Mouse (Mus musculus): Measurements from ENCODE around the gene Ckap5. TPM values are rescaled to one million over a fixed set of nuclear protein-coding genes. Genes with fewer than 3 reads are reported as not detected.
A peak's percentile ranks its signal among the peaks of the same experiment; 100 is the strongest.

Gene Ckap5
- polyA plus RNA-seq, 1 experiment from 2014 or later = 96.3 TPM

DNA sequence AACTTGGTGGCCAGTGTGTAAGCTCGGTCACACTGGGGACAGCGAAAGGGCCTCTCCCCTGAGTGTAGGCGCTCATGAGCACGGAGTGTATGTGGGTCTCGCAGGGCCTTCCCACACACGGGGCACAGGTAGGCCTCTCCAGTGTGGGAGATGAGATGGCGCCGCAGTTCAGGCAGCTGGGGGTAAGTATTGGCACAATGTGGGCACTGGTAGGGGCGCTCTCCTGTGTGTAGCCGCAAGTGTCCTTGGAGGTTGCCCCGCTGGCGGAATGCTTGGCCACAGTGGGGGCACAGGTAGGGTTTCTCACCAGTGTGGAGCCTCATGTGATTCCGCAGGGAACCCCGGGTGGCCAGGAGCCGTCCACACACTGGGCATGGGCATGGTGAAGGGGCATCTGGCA is 118.8 kb downstream of the Ckap5 start:
- Histone ChIP-seq H3K4me1 (ENCODE audit: insufficient read depth) (peaks cover 4% of the 10 kb centered on the region; the same call in 1 of the 2 replicates), H3K9me3 (ENCODE audit: low read depth, low read length) (no peaks in the 10 kb centered on the region), H3K4me3 (ENCODE audit: low read depth, low read length) (no peak overlapping the region), H3K27ac (ENCODE audit: low read depth) (no peak overlapping the region), H3K9ac (no peak overlapping the region), H3K27me3 (ENCODE audit: insufficient read depth, low read length) (no peaks in the 10 kb centered on the region), H3K4me2 (no peak overlapping the region), H3K36me3 (ENCODE audit: insufficient read depth) (peaks cover 58% of the 10 kb centered on the region)
- ATAC-seq (ENCODE audit: insufficient read depth) (no peak), DNase-seq (no peak)
- WGBS = 95% methylated on average over 15 of the region's 15 CpGs
- no peak for TF ChIP-seq CTCF (IDR thresholded peaks at IDR 0.05; ENCODE audit: low read depth)

DNA sequence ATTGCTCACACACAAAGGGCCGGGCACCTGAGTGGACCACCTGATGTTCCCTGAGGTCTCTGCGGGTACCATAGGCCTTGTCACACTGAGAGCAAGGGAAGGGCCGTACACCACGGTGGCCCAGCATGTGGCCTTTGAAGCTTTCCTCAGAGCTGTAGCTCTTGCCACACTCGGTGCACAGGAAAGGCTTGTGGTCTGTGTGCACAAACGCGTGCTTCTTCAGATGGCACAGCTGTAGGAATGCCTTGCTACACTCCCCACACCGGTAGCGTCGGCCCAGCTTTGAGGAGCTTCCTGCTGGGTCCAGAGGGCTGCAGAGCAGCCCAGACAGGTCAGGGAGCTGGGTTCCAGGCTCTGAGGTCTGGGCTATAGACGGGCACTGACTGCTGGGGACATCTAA is 119.2 kb downstream of the Ckap5 start:
- Histone ChIP-seq H3K4me1 (ENCODE audit: insufficient read depth) (peaks cover 4% of the 10 kb centered on the region; the same call in 1 of the 2 replicates), H3K36me3 (ENCODE audit: insufficient read depth) (peaks cover 58% of the 10 kb centered on the region), H3K4me2 (no peak overlapping the region), H3K27ac (ENCODE audit: low read depth) (no peak overlapping the region), H3K4me3 (ENCODE audit: low read depth, low read length) (no peak overlapping the region), H3K9me3 (ENCODE audit: low read depth, low read length) (no peaks in the 10 kb centered on the region), H3K27me3 (ENCODE audit: insufficient read depth, low read length) (no peaks in the 10 kb centered on the region), H3K9ac (no peak overlapping the region)
- no peak for TF ChIP-seq CTCF (IDR thresholded peaks at IDR 0.05; ENCODE audit: low read depth)
- 91% methylated on average over 11 of the region's 11 CpGs for WGBS
- ATAC-seq (ENCODE audit: insufficient read depth) (no peak), DNase-seq (no peak)

DNA sequence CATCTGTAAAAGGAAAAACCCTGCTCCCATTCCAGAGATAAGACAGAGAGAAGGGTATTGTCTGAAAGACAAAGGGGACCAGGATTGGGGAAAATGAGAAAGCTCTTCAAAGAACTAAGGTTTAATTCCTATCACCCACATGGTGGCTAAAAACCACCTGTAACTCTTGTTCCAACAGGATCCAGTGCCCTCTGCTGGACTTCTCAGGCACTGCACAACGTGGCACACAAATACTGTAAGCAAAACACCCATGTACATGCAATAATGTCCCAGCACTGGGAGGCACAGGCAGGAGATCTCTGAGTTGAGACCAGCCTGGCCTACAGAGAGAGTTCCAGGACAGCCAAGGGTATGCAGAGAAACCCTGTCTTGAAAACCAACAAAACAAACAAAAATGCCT is 120.2 kb downstream of the Ckap5 start:
- Histone ChIP-seq H3K9ac (no peak overlapping the region), H3K36me3 (ENCODE audit: insufficient read depth) (peaks cover 59% of the 10 kb centered on the region), H3K4me2 (no peak overlapping the region), H3K27me3 (ENCODE audit: insufficient read depth, low read length) (no peaks in the 10 kb centered on the region), H3K4me1 (ENCODE audit: insufficient read depth) (peaks cover 4% of the 10 kb centered on the region; the same call in 1 of the 2 replicates), H3K4me3 (ENCODE audit: low read depth, low read length) (no peak overlapping the region), H3K9me3 (ENCODE audit: low read depth, low read length) (no peaks in the 10 kb centered on the region), H3K27ac (ENCODE audit: low read depth) (no peak overlapping the region)
- TF ChIP-seq CTCF (IDR thresholded peaks at IDR 0.05; ENCODE audit: low read depth) = peak; percentile 74
- WGBS = 29% methylated on average over 1 of the region's 1 CpGs
- ATAC-seq (ENCODE audit: insufficient read depth) (no peak), DNase-seq (peak; percentile 78)

DNA sequence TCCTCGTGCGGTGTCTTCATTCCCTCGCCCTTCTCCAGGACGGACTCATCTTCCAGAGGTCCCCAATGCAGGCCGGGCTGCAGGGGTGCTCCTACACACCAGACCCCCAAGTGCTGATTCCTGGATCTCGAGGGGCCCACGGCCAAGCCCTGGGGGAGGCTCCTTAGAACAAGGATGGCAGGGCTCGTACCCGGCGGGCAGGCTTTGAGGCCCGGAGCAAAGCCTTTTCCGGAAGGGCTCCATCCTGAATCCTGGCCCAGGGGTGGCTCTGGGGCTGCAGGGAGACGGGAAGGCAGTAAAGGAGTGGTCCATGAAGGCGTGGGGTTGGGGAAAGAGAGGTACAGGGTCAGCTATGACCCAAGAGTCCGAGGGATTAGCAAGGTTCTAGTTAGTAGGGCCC is 122.6 kb downstream of the Ckap5 start:
- WGBS = 2% methylated on average over 15 of the region's 15 CpGs
- H3K9me3 ChIP-seq (ENCODE audit: low read depth, low read length) = no peaks in the 10 kb centered on the region
- peaks cover 57% of the 10 kb centered on the region for H3K36me3 ChIP-seq (ENCODE audit: insufficient read depth)
- no peak for ATAC-seq (ENCODE audit: insufficient read depth)
- no peak for TF ChIP-seq CTCF (IDR thresholded peaks at IDR 0.05; ENCODE audit: low read depth)
- peaks cover 4% of the 10 kb centered on the region; the same call in 1 of the 2 replicates for H3K4me1 ChIP-seq (ENCODE audit: insufficient read depth)
- peak overlapping the region; percentile 92; the same call in 1 of the 2 replicates for H3K27ac ChIP-seq (ENCODE audit: low read depth)
- H3K4me3 ChIP-seq (ENCODE audit: low read depth, low read length) = peak overlapping the region; percentile 66
- peak overlapping the region; percentile 71 for H3K9ac ChIP-seq
- peak overlapping the region; percentile 99 for H3K4me2 ChIP-seq
- DNase-seq = no peak
- H3K27me3 ChIP-seq (ENCODE audit: insufficient read depth, low read length) = no peaks in the 10 kb centered on the region

DNA sequence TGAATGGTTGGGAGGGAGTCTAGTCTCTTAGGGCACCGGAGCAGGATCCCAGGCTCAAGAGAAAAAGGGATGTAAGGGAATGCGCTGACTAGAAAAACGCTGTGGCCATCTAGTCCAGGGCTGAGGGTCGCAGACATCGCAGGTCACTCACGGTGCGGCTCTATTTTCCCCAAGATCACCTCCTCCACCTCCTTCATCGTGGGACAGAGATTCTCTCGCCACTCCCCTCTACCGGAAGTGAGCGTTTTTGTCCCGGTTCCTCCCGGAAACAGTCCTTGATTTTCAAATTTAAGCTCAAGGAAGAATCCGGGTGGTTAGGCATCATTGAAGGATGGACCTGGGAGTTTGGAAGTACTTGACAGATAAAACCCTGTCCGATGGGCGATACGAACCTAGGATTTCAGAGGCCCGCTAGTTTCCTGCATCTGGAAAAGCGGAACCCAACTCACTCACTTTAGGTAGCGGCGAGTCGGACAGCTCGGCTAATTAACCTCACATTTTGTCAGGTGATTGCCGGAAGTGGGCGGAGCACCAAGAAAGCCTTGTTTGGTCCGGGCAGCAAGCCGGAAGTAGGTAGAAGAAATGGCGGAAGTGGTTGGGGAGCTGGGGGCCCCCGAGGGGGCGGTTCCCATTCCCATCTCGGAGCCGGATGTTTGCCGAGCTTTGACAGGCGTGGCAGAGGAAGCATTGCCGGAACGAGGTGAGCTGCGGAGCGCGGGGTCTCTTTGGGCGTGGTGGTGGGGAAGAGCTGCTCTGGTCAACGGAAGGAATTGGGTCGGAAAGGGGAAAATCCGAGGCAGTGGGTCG is 123.2 kb downstream of the Ckap5 start, which contains the start of the genes Zfp408 and Arhgap1:
Gene Zfp408, minus strand, starts transcription at position 239 of the 807 bp plus-strand sequence.
Gene Arhgap1, plus strand, starts transcription at position 308 of the 807 bp plus-strand sequence.
- Histone ChIP-seq H3K9ac (peak within 1 kb of the TSS; percentile 71), H3K4me1 (ENCODE audit: insufficient read depth) (peaks cover 4% of the 10 kb centered on the region; the same call in 1 of the 2 replicates), H3K36me3 (ENCODE audit: insufficient read depth) (peaks cover 57% of the 10 kb centered on the region), H3K4me3 (ENCODE audit: low read depth, low read length) (peak within 1 kb of the TSS; percentile 66), H3K27me3 (ENCODE audit: insufficient read depth, low read length) (no peaks in the 10 kb centered on the region), H3K9me3 (ENCODE audit: low read depth, low read length) (no peaks in the 10 kb centered on the region), H3K4me2 (peak within 1 kb of the TSS; percentile 99), H3K27ac (ENCODE audit: low read depth) (peak within 1 kb of the TSS; percentile 92)
- WGBS = 0% methylated on average over 44 of the region's 44 CpGs
- TF ChIP-seq CTCF (IDR thresholded peaks at IDR 0.05; ENCODE audit: low read depth) = no peak
- DNase-seq (peak; percentile 99), ATAC-seq (ENCODE audit: insufficient read depth) (peak; percentile 95)

DNA sequence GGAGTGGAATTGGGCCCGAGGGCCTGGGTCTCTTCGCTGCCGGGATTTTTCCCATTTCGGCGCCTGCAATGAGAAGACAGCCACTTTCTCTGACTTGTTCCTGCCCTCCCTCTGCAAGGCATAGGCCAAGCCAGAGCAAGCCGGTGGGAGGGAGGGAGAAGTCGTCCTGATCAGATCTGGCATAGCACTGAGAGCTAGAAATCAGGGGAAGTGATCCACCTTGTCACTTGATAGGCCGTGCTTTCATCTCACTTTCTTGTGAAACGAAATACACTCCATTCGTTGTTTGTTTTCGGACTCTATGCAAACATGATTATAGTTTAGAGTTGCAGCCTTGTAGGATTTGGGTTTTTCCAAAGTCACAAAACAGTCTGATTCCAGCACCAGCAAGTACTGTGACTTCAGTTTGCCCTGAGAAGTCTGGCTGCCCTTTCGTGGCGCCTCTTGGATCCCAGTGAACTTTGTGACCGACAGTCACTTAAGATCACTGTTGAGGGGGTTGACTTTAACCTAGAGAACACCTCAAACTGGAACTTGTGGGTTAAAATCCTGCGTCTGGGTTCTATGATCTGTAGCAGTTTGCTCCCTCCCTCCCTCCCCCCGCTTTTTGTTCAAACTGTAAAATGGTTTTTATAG is 123.9 kb downstream of the Ckap5 start:
- H3K36me3 ChIP-seq (ENCODE audit: insufficient read depth) = peaks cover 56% of the 10 kb centered on the region
- peak overlapping the region; percentile 84 for H3K27ac ChIP-seq (ENCODE audit: low read depth)
- no peak for TF ChIP-seq CTCF (IDR thresholded peaks at IDR 0.05; ENCODE audit: low read depth)
- H3K4me2 ChIP-seq = peak overlapping the region; percentile 99
- peak; percentile 63 for ATAC-seq (ENCODE audit: insufficient read depth)
- DNase-seq = peak; percentile 9
- peaks cover 4% of the 10 kb centered on the region; the same call in 1 of the 2 replicates for H3K4me1 ChIP-seq (ENCODE audit: insufficient read depth)
- WGBS = 8% methylated on average over 16 of the region's 16 CpGs
- peak overlapping the region; percentile 66 for H3K4me3 ChIP-seq (ENCODE audit: low read depth, low read length)
- peak overlapping the region; percentile 67 for H3K9ac ChIP-seq
- no peaks in the 10 kb centered on the region for H3K27me3 ChIP-seq (ENCODE audit: insufficient read depth, low read length)
- H3K9me3 ChIP-seq (ENCODE audit: low read depth, low read length) = no peaks in the 10 kb centered on the region

Measured in lung, embryonic 14.5 days (tissue).